Comparison of ENCODE assay signal across 10 mouse cellular contexts in the genomic region with DNA sequence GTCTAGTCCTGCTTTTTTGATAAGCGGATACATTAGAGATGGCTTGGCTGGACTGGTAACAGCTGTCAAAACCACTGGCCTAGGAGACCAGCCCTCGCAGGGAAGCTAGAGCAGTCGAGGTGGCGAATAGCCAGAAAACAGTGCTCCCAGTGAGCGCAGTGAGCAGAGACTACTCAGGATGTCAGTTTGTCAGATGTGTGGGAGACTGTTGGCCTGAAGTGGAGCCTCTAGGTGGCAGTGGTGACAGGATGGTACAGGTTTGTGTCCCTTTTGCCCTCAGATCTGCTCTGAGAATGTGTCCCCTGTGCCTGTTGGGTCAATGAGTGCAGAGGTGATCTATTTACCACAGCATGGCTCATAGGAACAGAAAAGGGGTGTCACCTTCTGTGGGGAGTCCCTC. TPM values are rescaled to one million over a fixed set of nuclear protein-coding genes. Genes with fewer than 3 reads are reported as not detected.
DNase-seq lines count a peak whose midpoint lies in the region; ATAC-seq and TF ChIP-seq lines count a peak whose summit lies in the region.
"Had no signal": no experiment of that assay in that cellular context is flagged by ENCODE, and none has a peak within 500 bp of the region (broad histone marks: within the 10 kb centered on the region; RNA-seq: fewer than 3 reads in every experiment).

No protein-coding gene starts in this region.

- no peaks in the 10 kb centered on the region for H3K79me2 ChIP-seq in heart, adult 2 months (replicated peaks; ENCODE audit: control insufficient read depth, insufficient read depth, low read length)

- H3K4me1 ChIP-seq in heart, adult 2 months (ENCODE audit: control insufficient read depth, insufficient read depth, low read length) = peaks cover 8% of the 10 kb centered on the region
- H3K4me1 ChIP-seq in midbrain, postnatal 0 days (ENCODE audit: insufficient read depth, low read length) = no peaks in the 10 kb centered on the region
- H3K4me1 ChIP-seq in midbrain, embryonic 15.5 days = 0 out of 2 replicates have a peak, but pooled peaks cover 4% of the 10 kb centered on the region
- peaks cover 0 to 11% of the 10 kb centered on the region in 2 experiments; a peak in 3 of 4 replicates for H3K4me1 ChIP-seq in liver, embryonic 14.5 days (replicated peaks; ENCODE audit: control insufficient read depth in 2 of 2, insufficient read depth in 2 of 2, low read length in 1 of 2)

- peak; percentile 61 for TF ChIP-seq CTCF in heart, adult 2 months (IDR thresholded peaks at IDR 0.05)
- TF ChIP-seq CTCF in midbrain, postnatal 0 days (IDR thresholded peaks at IDR 0.05) = peak; percentile 59
- TF ChIP-seq CTCF in liver, embryonic 14.5 days (IDR thresholded peaks at IDR 0.05; ENCODE audit: low read depth) = peak; percentile 63

- peak in 1 of 2 experiments; percentile 28 for DNase-seq in heart, adult 2 months
- no peak for DNase-seq in heart, adult 9 months (ENCODE audit: low spot score in 2 of 2)
- peak; percentile 52 for DNase-seq in midbrain, postnatal 0 days (ENCODE audit: low spot score)
- no peak for DNase-seq in liver, embryonic 14.5 days (ENCODE audit: low read depth in 3 of 3, low spot score in 3 of 3)
- peak; percentile 69 for DNase-seq in thymus, postnatal 14 days
- DNase-seq in adrenal gland, postnatal 14 days = no peak
- DNase-seq: cerebellum, postnatal 25 days had no signal

- TF ChIP-seq POLR2A in heart, adult 2 months (IDR thresholded peaks at IDR 0.05; ENCODE audit: insufficient read depth, low read depth, low read length) = no peak

- intact Hi-C loops in heart, adult 2 months (cut with DNase I) = no loop called here

- H3K4me2 ChIP-seq in midbrain, postnatal 0 days (ENCODE audit: low read depth, low read length, poor library complexity, severe bottlenecking) = no peak overlapping the region
- no peak overlapping the region for H3K4me2 ChIP-seq in midbrain, embryonic 15.5 days
- H3K4me2 ChIP-seq in liver, embryonic 14.5 days (ENCODE audit: low read depth) = no peak overlapping the region

- no peaks in the 10 kb centered on the region for H3K9me3 ChIP-seq in midbrain, postnatal 0 days (ENCODE audit: low read length)
- no peaks in the 10 kb centered on the region for H3K9me3 ChIP-seq in midbrain, embryonic 15.5 days
- no peaks in the 10 kb centered on the region for H3K9me3 ChIP-seq in liver, embryonic 14.5 days (ENCODE audit: control insufficient read depth, low read length)
- H3K9me3 ChIP-seq: limb, embryonic 10.5 days had no signal

- ATAC-seq in midbrain, postnatal 0 days (ENCODE audit: low FRiP score) = no peak
- ATAC-seq in midbrain, embryonic 15.5 days (replicated peaks) = no peak
- ATAC-seq in liver, embryonic 14.5 days (ENCODE audit: insufficient read depth) = no peak; the same call in 1 of the 2 replicates
- no peak for ATAC-seq in activated CD4-positive, CD25-positive, alpha-beta regulatory T cell, adult 4 months

- 32% methylated on average over 5 of the region's 5 CpGs for WGBS in heart, adult 2 months
- 73% methylated on average over 5 of the region's 5 CpGs for WGBS in midbrain, postnatal 0 days
- WGBS in midbrain, embryonic 15.5 days = 73% methylated on average over 5 of the region's 5 CpGs
- WGBS in liver, embryonic 14.5 days (ENCODE audit: insufficient replicate concordance) = 48% methylated on average over 5 of the region's 5 CpGs

- no peak overlapping the region for H3K4me3 ChIP-seq in heart, adult 2 months
- H3K4me3 ChIP-seq in midbrain, postnatal 0 days (ENCODE audit: low read depth, low read length) = no peak overlapping the region
- no peak overlapping the region for H3K4me3 ChIP-seq in midbrain, embryonic 15.5 days
- no peak overlapping the region for H3K4me3 ChIP-seq in liver, embryonic 14.5 days (ENCODE audit: insufficient read depth in 1 of 2, low read depth in 2 of 2, low read length in 2 of 2)
- H3K4me3 ChIP-seq: limb, embryonic 10.5 days had no signal

- no peak overlapping the region for H3K27ac ChIP-seq in heart, adult 2 months
- no peak overlapping the region for H3K27ac ChIP-seq in midbrain, postnatal 0 days (ENCODE audit: low read depth, low read length)
- H3K27ac ChIP-seq in midbrain, embryonic 15.5 days = no peak overlapping the region
- no peak overlapping the region for H3K27ac ChIP-seq in liver, embryonic 14.5 days

- H3K27me3 ChIP-seq in heart, adult 2 months (ENCODE audit: control insufficient read depth, insufficient read depth, low read length) = no peaks in the 10 kb centered on the region
- no peaks in the 10 kb centered on the region for H3K27me3 ChIP-seq in midbrain, postnatal 0 days (ENCODE audit: insufficient read depth, low read length)
- no peaks in the 10 kb centered on the region for H3K27me3 ChIP-seq in midbrain, embryonic 15.5 days (replicated peaks)
- H3K27me3 ChIP-seq in liver, embryonic 14.5 days (ENCODE audit: control insufficient read depth, insufficient read depth, low read length) = no peaks in the 10 kb centered on the region

- no peak for TF ChIP-seq EP300 in heart, adult 2 months (IDR thresholded peaks at IDR 0.05; ENCODE audit: insufficient read depth, low read depth, low read length)
- no peak for TF ChIP-seq EP300 in liver, embryonic 14.5 days (IDR thresholded peaks at IDR 0.05; ENCODE audit: low read depth)

- H3K36me3 ChIP-seq in heart, adult 2 months (ENCODE audit: control insufficient read depth, insufficient read depth, low read length) = no peaks in the 10 kb centered on the region
- H3K36me3 ChIP-seq in midbrain, postnatal 0 days (ENCODE audit: insufficient read depth, low read length) = no peaks in the 10 kb centered on the region
- no peaks in the 10 kb centered on the region for H3K36me3 ChIP-seq in midbrain, embryonic 15.5 days (replicated peaks)
- H3K36me3 ChIP-seq in liver, embryonic 14.5 days (replicated peaks; ENCODE audit: control insufficient read depth, insufficient read depth, low read depth) = no peaks in the 10 kb centered on the region

- no peak overlapping the region for H3K9ac ChIP-seq in heart, adult 2 months (ENCODE audit: low read depth, low read length)
- no peak overlapping the region for H3K9ac ChIP-seq in midbrain, postnatal 0 days (replicated peaks; ENCODE audit: low read length, poor library complexity, severe bottlenecking)
- H3K9ac ChIP-seq in midbrain, embryonic 15.5 days = no peak overlapping the region
- H3K9ac ChIP-seq in liver, embryonic 14.5 days (replicated peaks) = no peak overlapping the region

RNA-seq across cellular contexts. Expression of gene Fance, which starts 25.3 kb away (rescaled TPM):
- total RNA-seq in heart, adult 2 months (2021) = 10 to 100 TPM; 11.2 to 12.0 TPM
- polyA plus RNA-seq in heart, adult 2 months (2012; rRNA removed) = 7.4 and 11.8 TPM in 2 replicates
- total RNA-seq in midbrain, postnatal 0 days (2014; rRNA removed) = 33.4 and 33.6 TPM in 2 replicates
- polyA plus RNA-seq in midbrain, postnatal 0 days (2015; fragmentation: Nextera tagmentation; extraction: Ambion mirVana) = 26.1 and 28.6 TPM in 2 replicates
- polyA plus RNA-seq in midbrain, embryonic 15.5 days (2015; fragmentation: Nextera tagmentation; extraction: Ambion mirVana) = 27.8 and 28.5 TPM in 2 replicates
- polyA plus RNA-seq in liver, embryonic 14.5 days (2012; rRNA removed) = 4.5 and 5.5 TPM in 2 replicates
- polyA plus RNA-seq in liver, embryonic 14.5 days (2014; fragmentation: Nextera tagmentation; extraction: Ambion mirVana) = 9.4 and 10.4 TPM in 2 replicates
- 1 to 10 TPM; 3.4 to 6.4 TPM for polyA plus RNA-seq in activated CD4-positive, CD25-positive, alpha-beta regulatory T cell, adult 4 months (2017; shearing (Covaris generic))
- total RNA-seq in adrenal gland, postnatal 14 days (2021) = 20.5 and 29.6 TPM in 2 replicates

RNA-seq across cellular contexts. Expression of gene Rpl10a, which starts 40.3 kb away (rescaled TPM):
- 100 to 1,000 TPM; 360 to 417 TPM for total RNA-seq in heart, adult 2 months (2021)
- polyA plus RNA-seq in heart, adult 2 months (2012; rRNA removed) = 634 and 1,197 TPM in 2 replicates
- total RNA-seq in midbrain, postnatal 0 days (2014; rRNA removed) = 810 and 1,016 TPM in 2 replicates
- polyA plus RNA-seq in midbrain, postnatal 0 days (2015; fragmentation: Nextera tagmentation; extraction: Ambion mirVana) = 347 and 365 TPM in 2 replicates
- 307 and 313 TPM in 2 replicates for polyA plus RNA-seq in midbrain, embryonic 15.5 days (2015; fragmentation: Nextera tagmentation; extraction: Ambion mirVana)
- 1,169 and 1,992 TPM in 2 replicates for polyA plus RNA-seq in liver, embryonic 14.5 days (2012; rRNA removed)
- 506 and 510 TPM in 2 replicates for polyA plus RNA-seq in liver, embryonic 14.5 days (2014; fragmentation: Nextera tagmentation; extraction: Ambion mirVana)
- polyA plus RNA-seq in activated CD4-positive, CD25-positive, alpha-beta regulatory T cell, adult 4 months (2017; shearing (Covaris generic)) = 1,000 to 10,000 TPM in 1 of 2 experiments, 100 to 1,000 TPM in 1; 852 to 1,030 TPM
- 814 and 958 TPM in 2 replicates for total RNA-seq in adrenal gland, postnatal 14 days (2021)

RNA-seq across cellular contexts. Expression of gene Ppard, which starts 55.5 kb away (rescaled TPM):
- 10 to 100 TPM; 31.5 to 35.9 TPM for total RNA-seq in heart, adult 2 months (2021)
- 31.2 and 33.0 TPM in 2 replicates for polyA plus RNA-seq in heart, adult 2 months (2012; rRNA removed)
- total RNA-seq in midbrain, postnatal 0 days (2014; rRNA removed) = 7.7 and 10.1 TPM in 2 replicates
- 1.2 and 1.5 TPM in 2 replicates for polyA plus RNA-seq in midbrain, postnatal 0 days (2015; fragmentation: Nextera tagmentation; extraction: Ambion mirVana)
- polyA plus RNA-seq in midbrain, embryonic 15.5 days (2015; fragmentation: Nextera tagmentation; extraction: Ambion mirVana) = 1.8 TPM in 2 replicates
- 5.6 and 6.5 TPM in 2 replicates for polyA plus RNA-seq in liver, embryonic 14.5 days (2012; rRNA removed)
- 0.76 and 0.92 TPM in 2 replicates for polyA plus RNA-seq in liver, embryonic 14.5 days (2014; fragmentation: Nextera tagmentation; extraction: Ambion mirVana)
- 1 to 10 TPM; 1.7 to 1.9 TPM for polyA plus RNA-seq in activated CD4-positive, CD25-positive, alpha-beta regulatory T cell, adult 4 months (2017; shearing (Covaris generic))
- 36.1 and 39.8 TPM in 2 replicates for total RNA-seq in adrenal gland, postnatal 14 days (2021)

Comparison
In these comparisons a context has a peak if more than half of its experiments do, and no peak if none do; other contexts are left out.
1. DNase-seq: peak in midbrain, postnatal 0 days (single experiment) and thymus, postnatal 14 days (single experiment); none in heart, adult 9 months (0 of 2), liver, embryonic 14.5 days (0 of 3) and adrenal gland, postnatal 14 days (single experiment).
2. Peak in every context shown above with its lines, with median percentiles within 50 percentile points of each other: CTCF ChIP-seq.